Mouse (Mus musculus) C2C12 (cell line): ENCODE measurements around the gene Tlr12. TPM values are rescaled to one million over a fixed set of nuclear protein-coding genes. Genes with fewer than 3 reads are reported as not detected.

Source experiments
- H3K27me3 ChIP-seq: one replicate; pipeline ENCODE4 v1.6.1; 2011; ENCODE audit not compliant: control insufficient read depth, insufficient read depth, insufficient read length
- H3K36me3 ChIP-seq: one replicate; pipeline ENCODE4 v1.6.1; 2011; ENCODE audit not compliant: control insufficient read depth, insufficient read depth
- H3K4me3 ChIP-seq: one replicate; pipeline ENCODE4 v1.5.1; 2011; ENCODE audit warnings: mild to moderate bottlenecking, control low read depth; ENCODE audit not compliant: poor library complexity, insufficient read depth, severe bottlenecking
- H3K79me2 ChIP-seq: one replicate; pipeline ENCODE4 v1.6.1; 2011; ENCODE audit not compliant: control insufficient read depth, insufficient read depth
- H3K79me3 ChIP-seq: one replicate; pipeline ENCODE4 v1.6.1; 2011; ENCODE audit warnings: low read depth, control low read depth
- H3ac ChIP-seq: one replicate; pipeline ENCODE3; 2011; ENCODE audit warnings: low read depth; ENCODE audit not compliant: control insufficient read depth, insufficient read length
- CEBPB ChIP-seq: IDR thresholded peaks from one replicate; pipeline ENCODE4 v1.6.1; 2011; ENCODE audit warnings: low read depth, mild to moderate bottlenecking, control low read depth, moderate library complexity
- CTCF ChIP-seq: IDR thresholded peaks from one replicate; pipeline ENCODE4 v1.5.1; 2011; ENCODE audit not compliant: control insufficient read depth, insufficient read depth, insufficient read length
- FOSL1 ChIP-seq: IDR thresholded peaks from one replicate; pipeline ENCODE4 v1.8.0; 2011; ENCODE audit warnings: mild to moderate bottlenecking, low read length; ENCODE audit not compliant: poor library complexity, insufficient read depth, severe bottlenecking
- MAX ChIP-seq: IDR thresholded peaks from one replicate; pipeline ENCODE4 v1.6.1; 2011; ENCODE audit warnings: mild to moderate bottlenecking, control low read depth
- MYOD1 ChIP-seq: IDR thresholded peaks from one replicate; pipeline ENCODE4 v1.6.1; 2011; ENCODE audit warnings: low read depth; ENCODE audit not compliant: control insufficient read depth, insufficient read length
- MYOG ChIP-seq: IDR thresholded peaks from one replicate; pipeline ENCODE4 v1.6.1; 2011; ENCODE audit not compliant: control insufficient read depth, insufficient read length; ENCODE audit errors: extremely low read depth
- USF1 ChIP-seq: IDR thresholded peaks from one replicate; pipeline ENCODE4 v1.6.1; 2011; ENCODE audit warnings: low read depth, mild to moderate bottlenecking, control low read depth, moderate library complexity
- polyA plus RNA-seq: library from polyadenylated mRNA; unstranded; fragments of >200 nt; fragmentation: generic; extraction: Trizol; gene quantifications from one replicate; pipeline ENCODE4 v1.2.1, GENCODE M21; 2012; ENCODE audit warnings: missing spikeins

The Tlr12 gene
- polyA plus RNA-seq, 1 experiment = not detected

DNA sequence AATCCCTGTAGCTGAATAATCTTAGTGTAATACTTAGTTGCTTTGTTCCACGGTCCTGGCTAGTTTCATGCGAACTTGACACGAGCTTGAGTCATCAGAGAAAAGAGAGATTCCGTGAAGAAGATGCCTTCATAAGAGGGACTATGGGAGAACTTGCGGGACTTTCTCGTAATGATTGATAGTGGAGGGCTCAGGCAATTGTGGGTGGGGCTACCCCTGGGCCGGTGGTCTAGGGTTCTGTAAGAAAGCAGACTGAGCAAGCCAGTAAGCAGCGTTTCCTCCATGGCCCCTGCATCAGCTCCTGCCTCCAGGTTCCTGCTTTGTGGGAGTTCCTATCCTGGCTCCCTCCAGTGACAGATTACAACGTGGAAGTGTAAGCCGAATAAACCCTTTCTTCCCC, 7.7 kb downstream of the Tlr12 start:
- TF ChIP-seq FOSL1 (no peak), MYOD1 (no peak), CEBPB (no peak), USF1 (no peak), CTCF (no peak), MAX (no peak), MYOG (no peak)
- Histone ChIP-seq H3K36me3 (no peaks in the 10 kb centered on the region), H3K27me3 (no peaks in the 10 kb centered on the region), H3K79me2 (no peaks in the 10 kb centered on the region), H3ac (no peak overlapping the region), H3K79me3 (peaks cover 1% of the 10 kb centered on the region), H3K4me3 (no peak overlapping the region)

DNA sequence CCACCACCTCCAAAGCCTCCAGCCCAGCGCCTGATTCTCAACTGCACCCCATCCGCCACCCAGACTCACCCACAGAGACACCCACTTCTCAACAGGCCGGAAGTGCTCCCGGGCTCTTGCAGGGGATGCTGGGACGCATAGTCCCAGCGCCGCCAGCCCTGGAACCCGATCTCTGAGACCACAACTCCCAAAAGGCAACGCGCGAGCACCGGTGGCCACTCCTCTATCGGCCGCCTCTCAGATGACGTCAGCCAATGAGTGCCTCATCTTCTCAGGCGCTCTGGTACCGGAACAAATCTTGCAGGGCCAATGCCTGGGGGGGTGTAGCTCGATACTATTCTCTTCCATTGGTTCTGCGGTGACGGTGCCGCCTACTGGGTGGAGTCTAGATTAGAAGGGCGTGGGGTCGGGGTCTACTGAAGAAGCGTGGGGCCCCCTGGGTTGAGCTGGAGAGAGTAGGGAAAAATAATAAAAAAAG, 8.5 kb downstream of the Tlr12 start, which contains the start of gene Zscan20:
Zscan20 (minus strand) TSS at position 174 of the 478 bp plus-strand sequence.
- peak within 1 kb of the TSS; percentile 74 for H3ac ChIP-seq
- H3K27me3 ChIP-seq = no peaks in the 10 kb centered on the region
- no peak for TF ChIP-seq CTCF
- TF ChIP-seq MAX = no peak
- TF ChIP-seq FOSL1 = no peak
- no peak for TF ChIP-seq MYOG
- H3K36me3 ChIP-seq = no peaks in the 10 kb centered on the region
- no peaks in the 10 kb centered on the region for H3K79me2 ChIP-seq
- peak within 1 kb of the TSS; percentile 51 for H3K4me3 ChIP-seq
- H3K79me3 ChIP-seq = peaks cover 1% of the 10 kb centered on the region

DNA sequence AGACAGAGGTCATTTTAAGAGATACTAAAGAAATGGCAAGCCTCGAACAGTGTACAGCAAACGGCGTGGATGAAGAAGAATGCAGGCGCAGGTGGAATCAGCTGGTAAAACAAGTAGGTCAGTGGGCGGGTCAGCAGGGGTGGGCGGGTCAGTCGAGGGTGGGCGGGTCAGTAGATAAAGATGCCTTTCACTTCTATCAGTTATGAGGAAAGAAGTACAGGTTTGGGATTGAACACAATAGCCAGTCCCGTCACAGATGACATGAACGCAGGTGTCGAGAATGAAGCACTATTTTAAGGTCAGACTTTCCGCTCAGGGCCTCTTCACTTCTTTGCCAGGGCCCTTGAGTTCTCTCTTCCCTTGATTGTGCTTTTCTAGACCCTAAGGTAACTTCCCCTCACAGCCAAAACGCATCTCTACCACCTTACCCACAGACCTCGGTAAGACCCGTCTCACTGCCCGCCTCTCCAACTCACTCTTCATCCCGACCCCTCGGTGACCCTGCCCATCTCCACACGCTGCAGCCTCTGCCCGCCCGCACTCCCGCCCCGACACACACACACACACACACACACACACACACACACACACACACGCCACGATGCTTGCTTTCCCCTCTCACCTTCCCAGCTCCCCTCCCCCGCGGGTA, 9.0 kb downstream of the Tlr12 start:
- Histone ChIP-seq H3K4me3 (peak overlapping the region; percentile 51), H3K27me3 (no peaks in the 10 kb centered on the region), H3K36me3 (no peaks in the 10 kb centered on the region), H3K79me2 (no peaks in the 10 kb centered on the region), H3ac (peak overlapping the region; percentile 74), H3K79me3 (peaks cover 1% of the 10 kb centered on the region)
- TF ChIP-seq USF1 = no peak
- TF ChIP-seq CEBPB = no peak
- no peak for TF ChIP-seq FOSL1
- no peak for TF ChIP-seq MAX
- TF ChIP-seq MYOD1 = no peak
- no peak for TF ChIP-seq MYOG
- TF ChIP-seq CTCF = no peak

DNA sequence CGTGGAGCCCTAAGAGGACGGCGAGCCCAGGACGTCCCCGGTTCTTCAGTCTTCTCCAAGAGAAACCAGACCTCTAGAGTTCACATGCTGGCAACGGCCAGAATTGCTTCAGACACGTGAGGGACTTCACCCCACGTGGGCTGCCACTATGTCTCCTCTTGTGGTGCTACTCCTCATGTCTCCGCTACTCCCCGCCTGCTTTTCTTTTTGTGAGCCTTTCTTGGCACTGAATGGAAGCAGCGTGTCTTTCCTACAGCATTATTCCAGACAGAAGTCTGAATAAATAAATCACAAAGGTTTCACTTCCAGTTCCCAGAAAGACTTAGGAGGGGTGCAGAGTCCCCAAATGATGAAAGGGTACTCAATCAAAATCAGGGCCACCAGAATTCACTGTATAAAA, 10.8 kb downstream of the Tlr12 start:
- no peaks in the 10 kb centered on the region for H3K79me2 ChIP-seq
- H3K4me3 ChIP-seq = no peak overlapping the region
- H3K36me3 ChIP-seq = peaks cover 8% of the 10 kb centered on the region
- peaks cover 1% of the 10 kb centered on the region for H3K79me3 ChIP-seq
- no peaks in the 10 kb centered on the region for H3K27me3 ChIP-seq
- TF ChIP-seq FOSL1 (no peak), CEBPB (no peak)
- H3ac ChIP-seq = no peak overlapping the region

DNA sequence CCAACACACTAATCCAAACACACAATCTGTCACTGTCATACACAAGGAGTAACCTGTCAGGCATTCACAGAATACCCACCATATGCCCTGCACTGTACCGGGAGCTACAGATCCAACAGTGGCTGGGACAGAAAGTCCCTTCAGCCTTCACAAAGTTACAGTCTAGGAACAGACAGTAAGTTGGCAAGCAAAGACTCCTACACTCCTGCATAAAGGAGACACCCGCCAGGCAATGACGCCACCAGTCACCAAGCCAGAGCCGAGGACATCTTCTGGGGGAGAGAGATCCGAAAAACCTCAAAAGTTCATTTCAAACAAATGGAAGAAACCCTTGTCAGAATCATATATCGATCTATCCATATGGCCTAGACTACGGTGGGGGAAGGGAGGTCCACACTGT, 11.8 kb downstream of the Tlr12 start:
- H3ac ChIP-seq = no peak overlapping the region
- H3K79me2 ChIP-seq = no peaks in the 10 kb centered on the region
- no peak for TF ChIP-seq MYOG
- TF ChIP-seq FOSL1 = no peak
- no peak for TF ChIP-seq CEBPB
- no peak for TF ChIP-seq MYOD1
- TF ChIP-seq USF1 = no peak
- no peak for TF ChIP-seq MAX
- H3K79me3 ChIP-seq = peaks cover 1% of the 10 kb centered on the region
- H3K4me3 ChIP-seq = no peak overlapping the region
- H3K27me3 ChIP-seq = no peaks in the 10 kb centered on the region
- H3K36me3 ChIP-seq = peaks cover 8% of the 10 kb centered on the region

DNA sequence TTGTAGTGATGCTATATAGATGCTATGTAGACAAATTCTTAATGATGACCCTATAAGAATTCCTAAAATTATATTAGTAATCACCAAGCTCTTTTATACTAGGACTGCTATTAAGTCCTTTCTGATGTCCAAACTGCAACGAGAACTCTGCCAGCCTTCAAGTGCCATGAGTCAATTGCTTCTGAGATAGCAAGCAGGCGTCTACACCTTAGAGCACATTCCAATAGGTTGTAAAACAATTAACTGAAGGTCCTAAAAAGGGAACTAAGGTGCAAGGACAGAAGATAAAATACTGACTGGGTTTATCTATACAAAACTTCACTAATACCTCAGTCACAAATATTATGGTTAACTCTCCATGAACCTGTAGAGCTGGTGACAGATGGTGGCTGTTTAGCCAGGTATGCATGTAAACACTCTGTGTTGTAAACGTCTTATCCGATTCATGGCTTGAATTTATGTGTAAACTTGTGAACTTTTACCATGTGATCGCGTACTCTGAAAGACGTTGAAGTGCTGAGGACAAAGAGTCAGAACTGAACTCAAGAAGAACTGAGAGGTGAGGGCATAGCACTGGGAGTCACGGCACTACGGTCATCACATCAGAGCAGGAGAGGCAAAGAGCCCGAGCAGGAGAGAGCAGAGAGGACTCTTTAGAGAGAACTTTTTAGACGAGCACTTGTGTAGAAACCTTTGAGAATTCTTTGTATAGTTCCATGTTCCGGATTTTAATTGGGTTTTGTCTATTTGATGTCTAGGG, 20.4 kb downstream of the Tlr12 start:
- Histone ChIP-seq H3ac (no peak overlapping the region), H3K27me3 (no peaks in the 10 kb centered on the region), H3K79me2 (no peaks in the 10 kb centered on the region), H3K79me3 (peaks cover 1% of the 10 kb centered on the region), H3K36me3 (no peaks in the 10 kb centered on the region), H3K4me3 (no peak overlapping the region)
- no peak for TF ChIP-seq CTCF
- TF ChIP-seq MYOD1 = no peak
- TF ChIP-seq FOSL1 = no peak
- TF ChIP-seq MAX = no peak
- no peak for TF ChIP-seq CEBPB
- no peak for TF ChIP-seq USF1
- TF ChIP-seq MYOG = no peak
